Mouse (Mus musculus): ENCODE results near the gene Pram1. TPM values are rescaled to one million over a fixed set of nuclear protein-coding genes. Genes with fewer than 3 reads are reported as not detected.
"Not testable (repeated sequence)": the region's sequence is repeated elsewhere in the genome, so short reads cannot be mapped to it uniquely, and the experiment has no call there.

Gene Pram1
- 0.46 and 0.71 TPM in 2 replicates for polyA plus RNA-seq (2014; fragmentation: Nextera tagmentation; extraction: Ambion mirVana)

DNA sequence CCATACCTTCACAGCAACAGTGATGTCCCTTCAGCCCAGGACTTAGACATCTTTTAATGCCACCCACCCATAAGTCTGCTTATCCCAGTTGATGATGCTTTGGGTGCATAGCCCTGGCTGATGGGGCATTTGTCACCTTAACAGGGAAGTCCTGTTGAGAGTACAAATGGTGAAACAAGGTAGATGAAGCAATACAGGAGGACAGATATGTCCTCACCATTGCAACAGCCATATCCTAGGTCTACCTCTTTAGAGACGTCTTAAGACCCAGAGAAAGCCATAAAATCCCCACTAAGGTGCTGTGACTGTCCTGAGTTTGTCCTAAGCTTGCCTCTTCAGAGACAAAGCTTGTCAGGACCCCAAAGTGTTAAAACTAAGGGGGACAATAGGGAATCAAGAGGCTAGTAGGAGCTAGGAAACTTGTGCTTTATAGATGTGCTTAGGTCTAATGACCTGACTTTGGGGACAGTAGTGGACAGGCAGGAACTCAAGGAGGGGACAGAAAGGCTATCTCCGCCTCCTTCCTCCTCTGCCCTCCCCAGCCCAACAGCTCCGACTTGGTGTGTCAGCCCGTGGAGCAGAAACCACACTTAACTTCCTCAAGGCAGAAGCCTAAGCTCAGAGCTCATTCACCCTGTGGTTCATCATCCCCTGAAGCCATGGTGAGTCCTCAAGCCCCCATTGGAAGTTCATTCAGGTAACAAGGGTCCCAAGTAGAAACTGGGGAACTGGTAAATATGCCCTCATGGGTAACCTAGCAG lies at the start of gene Pram1:
Gene Pram1 (plus strand): TSS at position 541 of the 761 bp plus-strand sequence.
- no peak for ATAC-seq (ENCODE audit: low FRiP score)
- no peak within 1 kb of the TSS for H3K27ac ChIP-seq (ENCODE audit: low read depth, low read length)
- no peaks in the 10 kb centered on the region for H3K36me3 ChIP-seq (ENCODE audit: control insufficient read depth, insufficient read depth, low read length)
- no peak within 1 kb of the TSS for H3K4me3 ChIP-seq (ENCODE audit: low read depth, low read length)
- no peaks in the 10 kb centered on the region for H3K4me1 ChIP-seq (replicated peaks; ENCODE audit: control insufficient read depth, insufficient read depth, low read length)
- DNase-seq (ENCODE audit: low spot score) = no peak
- no peaks in the 10 kb centered on the region for H3K9me3 ChIP-seq (ENCODE audit: control insufficient read depth, low read length)
- no peaks in the 10 kb centered on the region for H3K27me3 ChIP-seq (ENCODE audit: control insufficient read depth, insufficient read depth, low read length)
- WGBS = 89% methylated on average over 4 of the region's 4 CpGs
- H3K4me2 ChIP-seq (replicated peaks; ENCODE audit: low read depth, low read length) = no peak within 1 kb of the TSS
- no peak within 1 kb of the TSS for H3K9ac ChIP-seq (ENCODE audit: low read depth, low read length)

DNA sequence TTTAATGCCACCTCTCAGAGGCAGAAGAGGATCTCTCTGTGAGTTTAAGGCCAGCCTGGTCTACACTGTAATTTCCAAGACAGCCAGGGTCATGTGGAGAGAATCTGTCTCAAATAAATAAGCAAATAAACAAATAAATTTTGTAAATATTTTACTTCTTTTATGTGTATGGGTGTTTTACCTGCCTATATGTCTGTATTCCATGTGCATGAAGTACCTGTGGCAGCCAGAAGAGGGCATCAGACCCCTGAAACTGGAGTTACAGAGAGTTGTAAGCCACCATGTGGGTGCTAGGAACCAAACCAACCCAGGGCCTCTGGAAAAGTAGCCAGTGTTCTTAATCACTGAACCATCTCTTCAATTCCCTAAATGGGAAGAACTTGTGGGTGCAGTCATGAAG lies 40.6 kb upstream of the Pram1 start:
- ATAC-seq (ENCODE audit: low FRiP score) = no peak

DNA sequence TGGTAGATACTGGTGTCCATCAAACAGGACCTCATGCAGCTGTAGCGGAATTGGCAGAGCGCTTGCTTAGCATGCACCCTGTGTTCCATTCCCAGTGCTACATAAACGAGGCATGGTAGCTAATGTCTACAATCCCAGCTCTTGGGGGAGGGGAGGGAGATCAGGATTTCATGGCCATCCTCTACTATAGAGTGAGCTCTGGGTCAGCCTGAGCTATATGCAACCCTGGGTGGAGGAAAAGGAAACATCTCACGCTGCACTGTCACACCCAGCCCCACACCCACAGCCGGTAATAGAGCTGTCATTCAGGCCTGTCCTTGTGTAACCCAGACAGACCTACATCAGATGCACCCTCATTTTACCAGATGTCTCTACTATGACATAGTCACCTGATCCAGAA lies 39.4 kb upstream of the Pram1 start:
- Histone ChIP-seq H3K4me3 (ENCODE audit: low read depth, low read length) (no peak overlapping the region), H3K9me3 (ENCODE audit: control insufficient read depth, low read length) (no peaks in the 10 kb centered on the region), H3K27me3 (ENCODE audit: control insufficient read depth, insufficient read depth, low read length) (no peaks in the 10 kb centered on the region), H3K4me2 (replicated peaks; ENCODE audit: low read depth, low read length) (no peak overlapping the region), H3K27ac (ENCODE audit: low read depth, low read length) (no peak overlapping the region), H3K36me3 (ENCODE audit: control insufficient read depth, insufficient read depth, low read length) (no peaks in the 10 kb centered on the region), H3K9ac (ENCODE audit: low read depth, low read length) (no peak overlapping the region), H3K4me1 (replicated peaks; ENCODE audit: control insufficient read depth, insufficient read depth, low read length) (no peaks in the 10 kb centered on the region)
- DNase-seq (ENCODE audit: low spot score) (no peak), ATAC-seq (ENCODE audit: low FRiP score) (no peak)
- 84% methylated on average over 5 of the region's 5 CpGs for WGBS

More for the DNA sequence above, 40.6 kb upstream of the Pram1 start:
- H3K27me3 ChIP-seq (ENCODE audit: control insufficient read depth, insufficient read depth, low read length) = no peaks in the 10 kb centered on the region
- no peaks in the 10 kb centered on the region for H3K4me1 ChIP-seq (replicated peaks; ENCODE audit: control insufficient read depth, insufficient read depth, low read length)
- H3K4me3 ChIP-seq (ENCODE audit: low read depth, low read length) = no peak overlapping the region
- H3K27ac ChIP-seq (ENCODE audit: low read depth, low read length) = no peak overlapping the region
- H3K9me3 ChIP-seq (ENCODE audit: control insufficient read depth, low read length) = no peaks in the 10 kb centered on the region
- no peak overlapping the region for H3K9ac ChIP-seq (ENCODE audit: low read depth, low read length)
- no peak for DNase-seq (ENCODE audit: low spot score)
- H3K4me2 ChIP-seq (replicated peaks; ENCODE audit: low read depth, low read length) = no peak overlapping the region
- no peaks in the 10 kb centered on the region for H3K36me3 ChIP-seq (ENCODE audit: control insufficient read depth, insufficient read depth, low read length)

DNA sequence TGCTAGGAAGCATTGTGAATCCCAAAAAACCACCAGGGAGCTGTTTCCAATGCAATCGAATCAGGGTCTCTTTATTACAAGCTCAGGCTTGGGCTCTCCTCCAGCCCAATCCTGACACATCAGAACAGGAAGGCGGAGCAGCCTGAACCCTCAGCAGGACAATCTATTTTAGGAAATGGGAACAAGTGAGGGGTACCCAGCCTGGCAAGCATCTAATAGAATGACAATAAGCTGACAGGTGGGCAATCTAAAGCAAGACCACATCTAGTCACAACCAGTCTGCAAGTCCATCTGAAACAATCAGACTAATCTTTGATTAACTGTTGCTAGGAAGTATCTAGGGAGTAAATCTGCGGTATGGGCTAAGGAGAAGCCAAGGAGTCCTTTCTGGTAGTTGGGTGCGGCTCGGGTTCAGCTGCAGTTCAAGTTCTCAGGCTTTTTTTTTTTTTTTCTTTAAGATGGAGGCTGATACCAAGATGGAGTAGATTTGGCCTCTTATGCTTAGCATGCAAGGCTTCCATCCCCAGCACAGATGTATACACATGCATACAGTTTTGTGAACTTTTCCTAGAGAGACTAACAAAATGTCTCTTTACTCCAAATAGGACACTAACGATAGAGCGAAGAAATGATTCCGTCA lies 37.9 kb upstream of the Pram1 start:
- no peak overlapping the region for H3K9ac ChIP-seq (ENCODE audit: low read depth, low read length)
- H3K27ac ChIP-seq (ENCODE audit: low read depth, low read length) = no peak overlapping the region
- WGBS = 87% methylated on average over 8 of the region's 8 CpGs
- H3K4me3 ChIP-seq (ENCODE audit: low read depth, low read length) = no peak overlapping the region
- H3K36me3 ChIP-seq (ENCODE audit: control insufficient read depth, insufficient read depth, low read length) = no peaks in the 10 kb centered on the region
- H3K4me2 ChIP-seq (replicated peaks; ENCODE audit: low read depth, low read length) = no peak overlapping the region
- H3K27me3 ChIP-seq (ENCODE audit: control insufficient read depth, insufficient read depth, low read length) = no peaks in the 10 kb centered on the region
- no peak for ATAC-seq (ENCODE audit: low FRiP score)
- no peak for DNase-seq (ENCODE audit: low spot score)
- no peaks in the 10 kb centered on the region for H3K9me3 ChIP-seq (ENCODE audit: control insufficient read depth, low read length)
- H3K4me1 ChIP-seq (replicated peaks; ENCODE audit: control insufficient read depth, insufficient read depth, low read length) = no peaks in the 10 kb centered on the region

DNA sequence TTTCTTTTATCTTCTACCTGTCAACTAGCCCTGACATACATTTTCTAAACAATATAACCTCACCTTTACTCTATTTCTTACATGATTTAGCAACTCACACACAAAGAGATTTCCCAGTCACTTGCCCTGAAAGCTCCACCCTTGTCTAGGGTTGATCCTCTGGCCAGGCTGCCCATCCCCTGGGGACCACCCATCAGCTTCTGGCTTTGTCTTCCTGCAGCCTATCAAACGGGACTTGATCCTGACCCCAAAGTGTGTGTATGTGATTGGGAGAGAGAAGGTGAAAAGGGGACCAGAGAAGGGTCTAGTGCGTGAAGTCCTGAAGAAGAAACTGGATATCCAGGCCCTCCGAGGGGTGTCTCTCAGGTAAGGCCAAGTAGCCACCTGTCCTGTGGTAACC lies 37.0 kb upstream of the Pram1 start:
- H3K9me3 ChIP-seq (ENCODE audit: control insufficient read depth, low read length) = no peaks in the 10 kb centered on the region
- no peak for ATAC-seq (ENCODE audit: low FRiP score)
- WGBS = 80% methylated on average over 3 of the region's 3 CpGs
- DNase-seq (ENCODE audit: low spot score) = no peak
- no peak overlapping the region for H3K27ac ChIP-seq (ENCODE audit: low read depth, low read length)
- no peaks in the 10 kb centered on the region for H3K4me1 ChIP-seq (replicated peaks; ENCODE audit: control insufficient read depth, insufficient read depth, low read length)
- H3K4me2 ChIP-seq (replicated peaks; ENCODE audit: low read depth, low read length) = no peak overlapping the region
- H3K36me3 ChIP-seq (ENCODE audit: control insufficient read depth, insufficient read depth, low read length) = no peaks in the 10 kb centered on the region
- no peak overlapping the region for H3K4me3 ChIP-seq (ENCODE audit: low read depth, low read length)
- H3K9ac ChIP-seq (ENCODE audit: low read depth, low read length) = no peak overlapping the region
- no peaks in the 10 kb centered on the region for H3K27me3 ChIP-seq (ENCODE audit: control insufficient read depth, insufficient read depth, low read length)

DNA sequence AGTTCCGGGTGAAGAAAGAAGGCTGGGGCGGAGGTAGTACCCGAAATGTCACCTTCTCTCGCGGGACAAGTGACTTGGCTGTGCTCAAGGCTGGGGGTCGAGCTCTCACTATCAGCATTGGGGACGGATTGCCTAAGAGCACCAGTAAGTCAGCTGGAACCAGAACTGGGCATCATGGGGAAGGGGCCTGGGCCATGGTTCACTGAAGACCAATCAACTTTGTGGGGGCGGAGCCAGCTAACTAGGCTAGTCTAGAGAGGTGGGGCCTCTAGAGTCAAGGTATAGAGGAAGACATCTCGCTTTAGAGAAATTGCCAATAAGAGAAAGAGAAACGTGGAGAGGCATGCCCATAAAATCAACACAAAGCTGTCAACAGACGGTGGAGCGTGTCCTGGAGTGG lies 35.9 kb upstream of the Pram1 start:
- Histone ChIP-seq H3K27ac (ENCODE audit: low read depth, low read length) (no peak overlapping the region), H3K9me3 (ENCODE audit: control insufficient read depth, low read length) (no peaks in the 10 kb centered on the region), H3K9ac (ENCODE audit: low read depth, low read length) (no peak overlapping the region), H3K4me1 (replicated peaks; ENCODE audit: control insufficient read depth, insufficient read depth, low read length) (no peaks in the 10 kb centered on the region), H3K36me3 (ENCODE audit: control insufficient read depth, insufficient read depth, low read length) (no peaks in the 10 kb centered on the region), H3K4me2 (replicated peaks; ENCODE audit: low read depth, low read length) (no peak overlapping the region), H3K4me3 (ENCODE audit: low read depth, low read length) (no peak overlapping the region), H3K27me3 (ENCODE audit: control insufficient read depth, insufficient read depth, low read length) (no peaks in the 10 kb centered on the region)
- no peak for DNase-seq (ENCODE audit: low spot score)
- 81% methylated on average over 12 of the region's 12 CpGs for WGBS
- no peak for ATAC-seq (ENCODE audit: low FRiP score)

DNA sequence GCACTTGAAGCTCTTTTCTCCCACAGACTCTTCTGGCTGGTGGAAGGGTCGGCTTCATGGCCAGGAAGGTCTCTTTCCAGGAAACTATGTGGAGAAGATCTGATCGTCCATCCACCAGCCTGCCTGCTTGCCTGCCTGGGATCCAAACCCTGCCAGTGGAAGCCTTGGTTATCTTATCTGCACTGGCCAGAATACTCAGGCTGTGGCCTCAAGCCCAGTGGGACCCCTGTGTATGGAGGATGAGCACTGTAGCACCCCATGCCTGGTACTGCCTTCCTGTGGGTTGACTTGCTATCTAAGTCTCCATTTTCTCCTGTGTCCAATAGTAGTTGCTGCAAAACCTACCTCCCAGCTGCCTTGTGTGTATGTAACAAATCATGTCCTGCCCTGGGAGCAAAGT lies 30.6 kb upstream of the Pram1 start:
- H3K4me2 ChIP-seq (replicated peaks; ENCODE audit: low read depth, low read length) = no peak overlapping the region
- no peaks in the 10 kb centered on the region for H3K9me3 ChIP-seq (ENCODE audit: control insufficient read depth, low read length)
- H3K27me3 ChIP-seq (ENCODE audit: control insufficient read depth, insufficient read depth, low read length) = no peaks in the 10 kb centered on the region
- ATAC-seq (ENCODE audit: low FRiP score) = no peak
- WGBS = 85% methylated on average over 2 of the region's 2 CpGs
- no peaks in the 10 kb centered on the region for H3K4me1 ChIP-seq (replicated peaks; ENCODE audit: control insufficient read depth, insufficient read depth, low read length)
- DNase-seq (ENCODE audit: low spot score) = no peak
- H3K27ac ChIP-seq (ENCODE audit: low read depth, low read length) = no peak overlapping the region
- no peaks in the 10 kb centered on the region for H3K36me3 ChIP-seq (ENCODE audit: control insufficient read depth, insufficient read depth, low read length)
- no peak overlapping the region for H3K9ac ChIP-seq (ENCODE audit: low read depth, low read length)
- H3K4me3 ChIP-seq (ENCODE audit: low read depth, low read length) = no peak overlapping the region

DNA sequence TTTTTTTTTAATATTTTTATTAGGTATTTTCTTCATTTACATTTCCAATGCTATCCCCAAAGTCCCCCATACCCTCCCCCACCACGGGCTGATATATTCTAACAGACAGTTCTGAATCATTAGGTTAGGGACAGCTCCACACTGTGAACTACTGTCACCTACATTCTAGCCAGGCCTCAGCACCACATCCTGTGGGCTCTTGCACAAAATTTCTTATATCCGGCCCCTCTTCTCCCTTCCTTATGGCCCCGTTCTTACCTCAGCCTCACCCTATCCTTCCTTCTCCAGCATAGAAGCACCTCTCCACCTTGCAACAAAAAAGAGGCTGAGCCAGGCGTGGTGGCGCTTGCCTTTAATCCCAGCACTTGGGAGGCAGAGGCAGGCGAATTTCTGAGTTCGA lies 27.3 kb upstream of the Pram1 start:
- Histone ChIP-seq H3K4me1 (replicated peaks; ENCODE audit: control insufficient read depth, insufficient read depth, low read length) (no peaks in the 10 kb centered on the region), H3K27ac (ENCODE audit: low read depth, low read length) (no peak overlapping the region), H3K9ac (ENCODE audit: low read depth, low read length) (no peak overlapping the region), H3K27me3 (ENCODE audit: control insufficient read depth, insufficient read depth, low read length) (no peaks in the 10 kb centered on the region), H3K4me2 (replicated peaks; ENCODE audit: low read depth, low read length) (no peak overlapping the region), H3K4me3 (ENCODE audit: low read depth, low read length) (no peak overlapping the region), H3K9me3 (ENCODE audit: control insufficient read depth, low read length) (no peaks in the 10 kb centered on the region), H3K36me3 (ENCODE audit: control insufficient read depth, insufficient read depth, low read length) (no peaks in the 10 kb centered on the region)
- 92% methylated on average over 7 of the region's 7 CpGs for WGBS
- ATAC-seq (ENCODE audit: low FRiP score) = no peak
- no peak for DNase-seq (ENCODE audit: low spot score)

DNA sequence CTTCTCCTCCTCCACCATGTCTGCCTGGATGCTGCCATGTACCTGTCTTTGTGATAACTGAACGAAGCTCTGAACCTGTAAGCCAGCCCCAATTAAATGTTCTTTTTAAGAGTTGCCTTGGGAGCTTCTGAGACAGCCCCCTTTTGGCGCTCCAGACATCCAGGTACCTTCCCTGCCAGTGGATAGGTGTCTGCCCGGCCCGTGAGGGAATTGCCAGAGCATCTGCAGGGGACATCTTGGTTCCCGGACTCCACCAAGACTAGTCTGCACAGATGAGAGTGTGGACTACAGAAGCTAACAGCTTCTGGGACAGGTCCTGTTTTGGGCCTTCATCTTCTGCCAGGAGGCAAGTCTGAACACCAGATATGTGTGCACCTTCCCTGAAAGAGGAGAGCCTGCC lies 24.1 kb upstream of the Pram1 start:
- not testable (repeated sequence) for ATAC-seq (ENCODE audit: low FRiP score); H3K9ac ChIP-seq (ENCODE audit: low read depth, low read length); H3K36me3 ChIP-seq (ENCODE audit: control insufficient read depth, insufficient read depth, low read length); H3K4me3 ChIP-seq (ENCODE audit: low read depth, low read length); H3K27ac ChIP-seq (ENCODE audit: low read depth, low read length); H3K9me3 ChIP-seq (ENCODE audit: control insufficient read depth, low read length); H3K4me1 ChIP-seq (replicated peaks; ENCODE audit: control insufficient read depth, insufficient read depth, low read length); H3K27me3 ChIP-seq (ENCODE audit: control insufficient read depth, insufficient read depth, low read length); H3K4me2 ChIP-seq (replicated peaks; ENCODE audit: low read depth, low read length); DNase-seq (ENCODE audit: low spot score)
- WGBS = 85% methylated on average over 5 of the region's 5 CpGs
